Mouse (Mus musculus) testis, adult 2 months (tissue): ENCODE data around the gene Ubash3b.

Source experiments
- CTCF ChIP-seq: fragments of 200-500 bp; IDR thresholded peaks from 2 replicates; pipeline ENCODE4 v1.5.1; 2012; ENCODE audit warnings: low read depth, mild to moderate bottlenecking, inconsistent platforms, low read length, moderate library complexity; ENCODE audit not compliant: control insufficient read depth, insufficient read depth, insufficient replicate concordance
- POLR2A ChIP-seq: fragments of 200-500 bp; IDR thresholded peaks from 2 replicates; pipeline ENCODE4 v1.6.1; 2012; ENCODE audit warnings: low read depth, mild to moderate bottlenecking, inconsistent platforms, low read length, moderate library complexity; ENCODE audit not compliant: control insufficient read depth

- no peak for TF ChIP-seq POLR2A
- no peak for TF ChIP-seq CTCF
Observed at GRCm38 (mm10) chr9:41075528-41075927, 86.0 kb downstream of the Ubash3b start.
